Mouse (Mus musculus): ENCODE results near the gene Dab2ip. TPM values are rescaled to one million over a fixed set of nuclear protein-coding genes. Genes with fewer than 3 reads are reported as not detected.

The Dab2ip gene
- total and polyA plus RNA-seq, 3 experiments = 4.9 to 15.6 (median 7.8) TPM

GRCm38 (mm10) chr2:35673181-35673580 lies 115.1 kb downstream of the Dab2ip start:
- H3K4me3 ChIP-seq (replicated peaks in 1 of 3; ENCODE audit: low read depth in 2 of 3, low read length in 2 of 3, poor library complexity in 1 of 3) = no peak overlapping the region
- no peaks in the 10 kb centered on the region for H3K27me3 ChIP-seq (replicated peaks)
- in situ Hi-C loops (cut with MboI; ENCODE audit: low pct_ligation_motif_present, low pct_unique_long_range_greater_than_20kb, low sequenced_read_pairs) = no loop called here
- no peak overlapping the region for H3K4me2 ChIP-seq (ENCODE audit: insufficient read depth, low read depth, poor library complexity, severe bottlenecking)
- no peak overlapping the region for H3K27ac ChIP-seq (ENCODE audit: insufficient read depth, low read depth)
- dilution Hi-C loops (cut with MboI; ENCODE audit: extremely low pct_ligation_motif_present, extremely low pct_unique_long_range_greater_than_20kb, low sequenced_read_pairs) = no loop called here
- H3K36me3 ChIP-seq (replicated peaks in 1 of 2; ENCODE audit: control insufficient read depth in 1 of 2, insufficient read depth in 1 of 2, low read length in 1 of 2) = peaks cover 0 to 21% of the 10 kb centered on the region in 2 experiments
- H3K4me1 ChIP-seq (ENCODE audit: control insufficient read depth in 1 of 2, insufficient read depth in 2 of 2) = peaks cover 13 to 50% of the 10 kb centered on the region in 2 experiments
- no peak for TF ChIP-seq IRF4 (IDR thresholded peaks at IDR 0.05; ENCODE audit: low read depth, low read length)
- TF ChIP-seq E2F4 (IDR thresholded peaks at IDR 0.05; ENCODE audit: insufficient replicate concordance, low read depth, low read length) = no peak
- TF ChIP-seq KAT2A (IDR thresholded peaks at IDR 0.05; ENCODE audit: insufficient replicate concordance, low read length) = no peak
- no peak for TF ChIP-seq JUND (conservative IDR thresholded peaks at IDR 0.05; ENCODE audit: low read depth, low read length)
- H3K9ac ChIP-seq (ENCODE audit: insufficient read depth, low read depth) = no peak overlapping the region
- H3K79me2 ChIP-seq (replicated peaks; ENCODE audit: control insufficient read depth, extremely low read depth, insufficient read depth, poor library complexity, severe bottlenecking) = peaks cover 2% of the 10 kb centered on the region; the same call in 1 of the 2 replicates
- no peak for DNase-seq (ENCODE audit: extremely low read depth)
- H3K9me3 ChIP-seq (replicated peaks; ENCODE audit: low read length) = no peaks in the 10 kb centered on the region

- no peak overlapping the region for H3K27ac ChIP-seq (ENCODE audit: insufficient read depth, low read depth)
- no peak overlapping the region for H3K4me2 ChIP-seq (ENCODE audit: insufficient read depth, low read depth, poor library complexity, severe bottlenecking)
- no peak overlapping the region for H3K9ac ChIP-seq (ENCODE audit: insufficient read depth, low read depth)
- in situ Hi-C loops (cut with MboI; ENCODE audit: low pct_ligation_motif_present, low pct_unique_long_range_greater_than_20kb, low sequenced_read_pairs) = no loop called here
- H3K27me3 ChIP-seq (replicated peaks) = no peaks in the 10 kb centered on the region
- H3K4me3 ChIP-seq (replicated peaks in 1 of 3; ENCODE audit: low read depth in 2 of 3, low read length in 2 of 3, poor library complexity in 1 of 3) = no peak overlapping the region
- TF ChIP-seq ZC3H11A (IDR thresholded peaks at IDR 0.05; ENCODE audit: low read depth, low read length) (no peak), SIN3A (IDR thresholded peaks at IDR 0.05; ENCODE audit: low read length) (no peak), TCF12 (IDR thresholded peaks at IDR 0.05; ENCODE audit: low read depth, low read length) (no peak), USF1 (IDR thresholded peaks at IDR 0.05; ENCODE audit: low read depth, low read length) (no peak), BHLHE40 (IDR thresholded peaks at IDR 0.05; ENCODE audit: low read depth, low read length) (no peak), SMC3 (IDR thresholded peaks at IDR 0.05; ENCODE audit: low read depth, low read length) (no peak), PAX5 (IDR thresholded peaks at IDR 0.05; ENCODE audit: low read length) (no peak), RCOR1 (conservative IDR thresholded peaks at IDR 0.05; ENCODE audit: low read depth, low read length) (no peak), MAX (IDR thresholded peaks at IDR 0.05; ENCODE audit: low read length) (no peak), E2F4 (IDR thresholded peaks at IDR 0.05; ENCODE audit: insufficient replicate concordance, low read depth, low read length) (no peak), CHD2 (IDR thresholded peaks at IDR 0.05; ENCODE audit: low read length) (no peak)
- peaks cover 0 to 18% of the 10 kb centered on the region in 2 experiments for H3K36me3 ChIP-seq (replicated peaks in 1 of 2; ENCODE audit: control insufficient read depth in 1 of 2, insufficient read depth in 1 of 2, low read length in 1 of 2)
- dilution Hi-C loops (cut with MboI; ENCODE audit: extremely low pct_ligation_motif_present, extremely low pct_unique_long_range_greater_than_20kb, low sequenced_read_pairs) = no loop called here
- peaks cover 12 to 45% of the 10 kb centered on the region in 2 experiments for H3K4me1 ChIP-seq (ENCODE audit: control insufficient read depth in 1 of 2, insufficient read depth in 2 of 2)
- no peak for DNase-seq (ENCODE audit: extremely low read depth)
- H3K79me2 ChIP-seq (replicated peaks; ENCODE audit: control insufficient read depth, extremely low read depth, insufficient read depth, poor library complexity, severe bottlenecking) = peaks cover 2% of the 10 kb centered on the region; the same call in 1 of the 2 replicates
- H3K9me3 ChIP-seq (replicated peaks; ENCODE audit: low read length) = no peaks in the 10 kb centered on the region
Measured at GRCm38 (mm10) chr2:35673986-35674385, 115.9 kb downstream of the Dab2ip start.

GRCm38 (mm10) chr2:35674431-35674830 lies 116.4 kb downstream of the Dab2ip start:
- H3K27ac ChIP-seq (ENCODE audit: insufficient read depth, low read depth) = no peak overlapping the region
- no peak overlapping the region for H3K9ac ChIP-seq (ENCODE audit: insufficient read depth, low read depth)
- peaks cover 8 to 40% of the 10 kb centered on the region in 2 experiments for H3K4me1 ChIP-seq (ENCODE audit: control insufficient read depth in 1 of 2, insufficient read depth in 2 of 2)
- TF ChIP-seq JUN (IDR thresholded peaks at IDR 0.05; ENCODE audit: insufficient read depth, low read depth, low read length) (no peak), MYC (IDR thresholded peaks at IDR 0.05; ENCODE audit: low read depth, low read length) (no peak), E2F4 (IDR thresholded peaks at IDR 0.05; ENCODE audit: insufficient replicate concordance, low read depth, low read length) (no peak), TCF12 (IDR thresholded peaks at IDR 0.05; ENCODE audit: low read depth, low read length) (no peak), ELF1 (IDR thresholded peaks at IDR 0.05; ENCODE audit: low read depth, low read length) (no peak), BHLHE40 (IDR thresholded peaks at IDR 0.05; ENCODE audit: low read depth, low read length) (no peak), CTCF (conservative IDR thresholded peaks at IDR 0.05 in 1 of 2, IDR thresholded peaks at IDR 0.05 in 1 of 2; ENCODE audit: low read depth in 2 of 2, low read length in 2 of 2) (no peak), IRF4 (IDR thresholded peaks at IDR 0.05; ENCODE audit: low read depth, low read length) (no peak), TBP (conservative IDR thresholded peaks at IDR 0.05; ENCODE audit: low read depth, low read length) (no peak), GABPA (IDR thresholded peaks at IDR 0.05; ENCODE audit: insufficient replicate concordance, low read depth, low read length) (no peak), POLR2AphosphoS2 (IDR thresholded peaks at IDR 0.05; ENCODE audit: low read depth, low read length) (no peak), UBTF (IDR thresholded peaks at IDR 0.05; ENCODE audit: low read depth, low read length) (no peak), SMC3 (IDR thresholded peaks at IDR 0.05; ENCODE audit: low read depth, low read length) (no peak), SIN3A (IDR thresholded peaks at IDR 0.05; ENCODE audit: low read length) (no peak), ZNF384 (IDR thresholded peaks at IDR 0.05; ENCODE audit: low read depth, low read length) (no peak), CHD2 (IDR thresholded peaks at IDR 0.05; ENCODE audit: low read length) (no peak), MEF2A (IDR thresholded peaks at IDR 0.05; ENCODE audit: borderline replicate concordance, low read depth, low read length) (no peak), MAFK (IDR thresholded peaks at IDR 0.05; ENCODE audit: insufficient replicate concordance, low read length) (no peak)
- H3K9me3 ChIP-seq (replicated peaks; ENCODE audit: low read length) = no peaks in the 10 kb centered on the region
- peaks cover 0 to 17% of the 10 kb centered on the region in 2 experiments for H3K36me3 ChIP-seq (replicated peaks in 1 of 2; ENCODE audit: control insufficient read depth in 1 of 2, insufficient read depth in 1 of 2, low read length in 1 of 2)
- dilution Hi-C loops (cut with MboI; ENCODE audit: extremely low pct_ligation_motif_present, extremely low pct_unique_long_range_greater_than_20kb, low sequenced_read_pairs) (no loop called here), in situ Hi-C loops (cut with MboI; ENCODE audit: low pct_ligation_motif_present, low pct_unique_long_range_greater_than_20kb, low sequenced_read_pairs) (no loop called here)
- H3K27me3 ChIP-seq (replicated peaks) = no peaks in the 10 kb centered on the region
- no peak for DNase-seq (ENCODE audit: extremely low read depth)
- peaks cover 2% of the 10 kb centered on the region; the same call in 1 of the 2 replicates for H3K79me2 ChIP-seq (replicated peaks; ENCODE audit: control insufficient read depth, extremely low read depth, insufficient read depth, poor library complexity, severe bottlenecking)
- no peak overlapping the region for H3K4me2 ChIP-seq (ENCODE audit: insufficient read depth, low read depth, poor library complexity, severe bottlenecking)
- no peak overlapping the region for H3K4me3 ChIP-seq (replicated peaks in 1 of 3; ENCODE audit: low read depth in 2 of 3, low read length in 2 of 3, poor library complexity in 1 of 3)
